In the genomic region with DNA sequence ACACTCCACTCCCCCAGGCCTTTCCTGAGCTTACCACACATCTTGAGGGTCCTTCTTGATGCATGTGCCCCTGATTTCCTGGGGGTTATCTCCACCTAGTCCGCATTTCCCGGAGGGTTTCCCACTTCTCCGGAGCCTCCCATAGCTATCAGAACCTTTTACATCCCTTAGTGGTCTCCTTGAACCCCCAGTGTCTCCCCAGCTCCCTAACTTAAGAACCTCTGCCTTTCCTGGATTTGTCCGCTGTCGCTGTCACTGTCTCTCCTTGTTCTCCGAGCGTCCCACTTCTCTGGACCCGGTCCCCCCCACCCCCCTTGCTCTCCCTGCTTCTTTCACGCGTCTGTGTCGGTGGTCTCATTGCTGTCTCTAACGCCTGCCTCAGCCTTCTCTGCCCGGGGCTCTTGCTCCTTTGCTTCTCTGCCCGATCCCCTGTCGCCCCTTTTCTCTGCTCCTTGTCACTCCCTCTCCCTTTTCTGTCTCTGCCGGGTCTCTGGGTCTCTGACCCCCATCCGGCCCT, we compare ENCODE assay signal across 9 mouse cellular contexts. TPM values are rescaled to one million over a fixed set of nuclear protein-coding genes. Genes with fewer than 3 reads are reported as not detected.
DNase-seq lines count a peak whose midpoint lies in the region; ATAC-seq and TF ChIP-seq lines count a peak whose summit lies in the region.
"Had no signal": no experiment of that assay in that cellular context is flagged by ENCODE, and none has a peak within 500 bp of the region (broad histone marks: within the 10 kb centered on the region; RNA-seq: fewer than 3 reads in every experiment).

No protein-coding gene starts in this region.

- no peaks in the 10 kb centered on the region for H3K27me3 ChIP-seq in heart, embryonic 15.5 days
- H3K27me3 ChIP-seq in hindbrain, embryonic 15.5 days: no peaks in the 10 kb centered on the region
- H3K27me3 ChIP-seq in midbrain, postnatal 0 days (ENCODE audit: insufficient read depth, low read length): no peaks in the 10 kb centered on the region
- H3K27me3 ChIP-seq: Patski had no signal

- peak overlapping the region; percentile 87 for H3K9ac ChIP-seq in heart, embryonic 15.5 days
- peak overlapping the region; percentile 99 for H3K9ac ChIP-seq in hindbrain, embryonic 15.5 days
- peak overlapping the region; percentile 100 for H3K9ac ChIP-seq in midbrain, postnatal 0 days (replicated peaks; ENCODE audit: low read length, poor library complexity, severe bottlenecking)

- peak overlapping the region; percentile 90 for H3K4me3 ChIP-seq in heart, embryonic 15.5 days
- peak overlapping the region; percentile 84 for H3K4me3 ChIP-seq in bone marrow macrophage, adult 2 months (ENCODE audit: insufficient read depth, low read length)
- H3K4me3 ChIP-seq in hindbrain, embryonic 15.5 days: peak overlapping the region; percentile 90
- H3K4me3 ChIP-seq in midbrain, postnatal 0 days (ENCODE audit: low read depth, low read length): peak overlapping the region; percentile 94

- under 1% methylated on average over 17 of the region's 17 CpGs for WGBS in heart, embryonic 15.5 days
- under 1% methylated on average over 17 of the region's 17 CpGs for WGBS in hindbrain, embryonic 15.5 days
- under 1% methylated on average over 17 of the region's 17 CpGs for WGBS in midbrain, postnatal 0 days

- peak overlapping the region; percentile 83 for H3K4me2 ChIP-seq in heart, embryonic 15.5 days
- peak overlapping the region; percentile 78 for H3K4me2 ChIP-seq in hindbrain, embryonic 15.5 days
- H3K4me2 ChIP-seq in midbrain, postnatal 0 days (ENCODE audit: low read depth, low read length, poor library complexity, severe bottlenecking): peak overlapping the region; percentile 81

- no peaks in the 10 kb centered on the region for H3K36me3 ChIP-seq in heart, embryonic 15.5 days
- no peaks in the 10 kb centered on the region for H3K36me3 ChIP-seq in hindbrain, embryonic 15.5 days
- H3K36me3 ChIP-seq in midbrain, postnatal 0 days (ENCODE audit: insufficient read depth, low read length): no peaks in the 10 kb centered on the region; the same call in 1 of the 2 replicates

- peak overlapping the region; percentile 80 for H3K27ac ChIP-seq in heart, embryonic 15.5 days
- H3K27ac ChIP-seq in bone marrow macrophage, adult 2 months (ENCODE audit: insufficient read depth, low read depth, low read length): peak overlapping the region; percentile 43
- H3K27ac ChIP-seq in hindbrain, embryonic 15.5 days (replicated peaks): peak overlapping the region; percentile 95
- peak overlapping the region; percentile 98 for H3K27ac ChIP-seq in midbrain, postnatal 0 days (ENCODE audit: low read depth, low read length)

- no peak for DNase-seq in heart, adult 11 months
- no peak for DNase-seq in midbrain, postnatal 0 days (ENCODE audit: low spot score)
- DNase-seq in layer of hippocampus, adult 11-12 months (ENCODE audit: low spot score): no peak
- no peak for DNase-seq in spleen, adult 18-20 months
- no peak for DNase-seq in lung, postnatal 4 days

- ATAC-seq in heart, embryonic 15.5 days (replicated peaks; ENCODE audit: insufficient number of reproducible peaks, insufficient read depth, low FRiP score, low read depth): no peak
- peak; percentile 6; the same call in 1 of the 2 replicates for ATAC-seq in hindbrain, embryonic 15.5 days (ENCODE audit: low FRiP score, low read depth)
- ATAC-seq in midbrain, postnatal 0 days (ENCODE audit: low FRiP score): no peak

- no peaks in the 10 kb centered on the region for H3K9me3 ChIP-seq in heart, embryonic 15.5 days (replicated peaks)
- H3K9me3 ChIP-seq in hindbrain, embryonic 15.5 days: no peaks in the 10 kb centered on the region
- H3K9me3 ChIP-seq in midbrain, postnatal 0 days (ENCODE audit: low read length): no peaks in the 10 kb centered on the region

- no peak for TF ChIP-seq CTCF in bone marrow macrophage, adult 2 months (IDR thresholded peaks at IDR 0.05; ENCODE audit: low read depth, low read length)
- TF ChIP-seq CTCF in midbrain, postnatal 0 days (IDR thresholded peaks at IDR 0.05): no peak

- no peak for TF ChIP-seq POLR2A in bone marrow macrophage, adult 2 months (IDR thresholded peaks at IDR 0.05; ENCODE audit: borderline replicate concordance, low read depth, low read length)

- peaks cover 76% of the 10 kb centered on the region for H3K4me1 ChIP-seq in heart, embryonic 15.5 days (replicated peaks)
- peaks cover 50% of the 10 kb centered on the region for H3K4me1 ChIP-seq in bone marrow macrophage, adult 2 months (ENCODE audit: control insufficient read depth, insufficient read depth, low read length)
- peaks cover 77% of the 10 kb centered on the region for H3K4me1 ChIP-seq in hindbrain, embryonic 15.5 days (replicated peaks)
- H3K4me1 ChIP-seq in midbrain, postnatal 0 days (ENCODE audit: insufficient read depth, low read length): peaks cover 34% of the 10 kb centered on the region

RNA-seq across cellular contexts. Expression of gene Myl9, which starts 53.6 kb away (rescaled TPM):
- polyA plus RNA-seq in heart, embryonic 15.5 days (2015; fragmentation: Nextera tagmentation; extraction: Ambion mirVana): 1,553 and 1,598 TPM in 2 replicates
- polyA plus RNA-seq in bone marrow macrophage, adult 2 months (2012; ENCODE audit: insufficient read depth, insufficient read length, missing spikeins): 5.1 and 7.6 TPM in 2 replicates
- 42.4 and 44.8 TPM in 2 replicates for polyA plus RNA-seq in hindbrain, embryonic 15.5 days (2015; fragmentation: Nextera tagmentation; extraction: Ambion mirVana)
- 27.4 and 30.7 TPM in 2 replicates for total RNA-seq in midbrain, postnatal 0 days (2014; rRNA removed)
- polyA plus RNA-seq in midbrain, postnatal 0 days (2015; fragmentation: Nextera tagmentation; extraction: Ambion mirVana): 33.8 and 38.4 TPM in 2 replicates

Comparison
In these comparisons a context has a peak if more than half of its experiments do, and no peak if none do; other contexts are left out.
1. H3K27ac ChIP-seq: peak in every context shown above with its lines; median percentile 98 in midbrain, postnatal 0 days; 95 in hindbrain, embryonic 15.5 days; 80 in heart, embryonic 15.5 days; 43 in bone marrow macrophage, adult 2 months.
2. RNA of gene Myl9, which starts 53.6 kb away (polyA plus RNA-seq): 1,553 to 1,598 TPM in heart, embryonic 15.5 days; 42.4 to 44.8 TPM in hindbrain, embryonic 15.5 days, 33.8 to 38.4 TPM in midbrain, postnatal 0 days and 5.1 to 7.6 TPM in bone marrow macrophage, adult 2 months; every median in the first group is over 10 times any median in the second.
3. Peak in every context shown above with its lines, with median percentiles within 50 percentile points of each other: H3K4me2 ChIP-seq, H3K4me3 ChIP-seq and H3K9ac ChIP-seq.